Mouse (Mus musculus) G1E (cell line): ENCODE data around the gene Prkca. TPM values are rescaled to one million over a fixed set of nuclear protein-coding genes. Genes with fewer than 3 reads are reported as not detected.

Experiments used
- ATAC-seq: 2 replicates; pipeline ENCODE4 v1.8.0; 2016; ENCODE audit warnings: mild to moderate bottlenecking; ENCODE audit not compliant: insufficient number of reproducible peaks, poor library complexity, low FRiP score, severe bottlenecking; ENCODE audit errors: extremely low read depth
- DNase-seq: peaks from one replicate; pipeline ENCODE4 v3.0.0; 2012; ENCODE audit warnings: low spot score
- H3K27me3 ChIP-seq: 2 replicates; pipeline ENCODE4 v1.6.1; 2012; ENCODE audit warnings: mild to moderate bottlenecking, low read length, inconsistent platforms; ENCODE audit not compliant: insufficient read depth
- H3K36me3 ChIP-seq: replicated peaks from 2 replicates; pipeline ENCODE3; 2012; ENCODE audit warnings: mild to moderate bottlenecking, inconsistent platforms
- H3K4me1 ChIP-seq: 2 replicates; pipeline ENCODE4 v1.6.1; 2012; ENCODE audit warnings: low read depth, low read length, inconsistent platforms, mixed read lengths; ENCODE audit not compliant: insufficient read depth
- H3K4me3 ChIP-seq: 2 replicates; pipeline ENCODE4 v1.5.1; 2012; ENCODE audit warnings: low read depth, mild to moderate bottlenecking, inconsistent platforms, low read length, moderate library complexity, mixed read lengths
- H3K9me3 ChIP-seq: replicated peaks from 2 replicates; pipeline ENCODE4 v1.6.1; 2012; ENCODE audit warnings: inconsistent platforms
- CTCF ChIP-seq: IDR thresholded peaks from 2 replicates; pipeline ENCODE4 v1.5.1; 2012; ENCODE audit warnings: low read depth, low read length, inconsistent platforms, mixed read lengths
- GATA1 ChIP-seq: IDR thresholded peaks from 2 replicates; pipeline ENCODE4 v1.6.1; 2012; ENCODE audit warnings: borderline replicate concordance, low read length, inconsistent platforms, mixed read lengths
- GATA2 ChIP-seq: IDR thresholded peaks from 2 replicates; pipeline ENCODE4 v1.6.1; 2012; ENCODE audit warnings: low read depth, low read length, inconsistent platforms, borderline replicate concordance
- POLR2AphosphoS5 ChIP-seq: IDR thresholded peaks from 2 replicates; pipeline ENCODE4 v1.6.1; 2012; ENCODE audit warnings: low read depth, low read length, inconsistent platforms; ENCODE audit not compliant: insufficient replicate concordance
- TAL1 ChIP-seq: conservative IDR thresholded peaks from 2 replicates; pipeline ENCODE4 v1.6.1; 2012; ENCODE audit warnings: low read depth, low read length, inconsistent platforms, mixed read lengths
- polyA plus RNA-seq: library from polyadenylated mRNA; stranded (reverse); fragments of >175 nt; gene quantifications from 2 replicates; pipeline ENCODE4 v1.2.3, GENCODE M21; 2012
- total RNA-seq, 2 experiments: library from RNA; stranded (forward) in 1 of 2; stranded (reverse) in 1 of 2; fragments of 200-1000 nt in 1 of 2; fragments of >200 nt in 1 of 2; fragmentation: Nextera tagmentation in 1 of 2; gene quantifications; 2 replicates each; pipeline ENCODE4 v1.2.3; 2014 to 2017

Prkca gene
- total and polyA plus RNA-seq, 3 experiments, result 0.11 TPM; not detected in 2

- H3K9me3 ChIP-seq, result peaks cover 20% of the 10 kb centered on the region
- no peak for ATAC-seq
- no peaks in the 10 kb centered on the region for H3K27me3 ChIP-seq
- no peak for TF ChIP-seq GATA2
- no peak for TF ChIP-seq POLR2AphosphoS5
- no peak for TF ChIP-seq GATA1
- TF ChIP-seq CTCF, result no peak
- TF ChIP-seq TAL1, result no peak
- H3K36me3 ChIP-seq, result no peaks in the 10 kb centered on the region
- no peak for DNase-seq
- H3K4me1 ChIP-seq, result no peaks in the 10 kb centered on the region
- H3K4me3 ChIP-seq, result no peak overlapping the region
Observed at GRCm38 (mm10) chr11:108333583-108334379, 9.9 kb downstream of the Prkca start.

- TF ChIP-seq CTCF (no peak), TAL1 (no peak)
- Histone ChIP-seq H3K27me3 (no peaks in the 10 kb centered on the region), H3K36me3 (no peaks in the 10 kb centered on the region), H3K4me3 (no peak overlapping the region), H3K4me1 (no peaks in the 10 kb centered on the region), H3K9me3 (peaks cover 18% of the 10 kb centered on the region)
- no peak for DNase-seq
- ATAC-seq, result no peak
Observed at GRCm38 (mm10) chr11:108333006-108333405, 10.7 kb downstream of the Prkca start.

- H3K9me3 ChIP-seq, result peaks cover 18% of the 10 kb centered on the region
- no peak for TF ChIP-seq GATA2
- TF ChIP-seq CTCF, result no peak
- no peak for TF ChIP-seq POLR2AphosphoS5
- no peak for TF ChIP-seq TAL1
- no peak for TF ChIP-seq GATA1
- DNase-seq (no peak), ATAC-seq (no peak)
- no peaks in the 10 kb centered on the region for H3K4me1 ChIP-seq
- H3K4me3 ChIP-seq, result no peak overlapping the region
- H3K27me3 ChIP-seq, result no peaks in the 10 kb centered on the region
- H3K36me3 ChIP-seq, result no peaks in the 10 kb centered on the region
Observed at GRCm38 (mm10) chr11:108330818-108331217, 12.9 kb downstream of the Prkca start.

GRCm38 (mm10) chr11:108325943-108326342, 17.8 kb downstream of the Prkca start:
- ATAC-seq (no peak), DNase-seq (no peak)
- Histone ChIP-seq H3K36me3 (no peaks in the 10 kb centered on the region), H3K4me3 (no peak overlapping the region), H3K27me3 (no peaks in the 10 kb centered on the region), H3K4me1 (no peaks in the 10 kb centered on the region), H3K9me3 (peaks cover 18% of the 10 kb centered on the region)
- TF ChIP-seq GATA1, result no peak

GRCm38 (mm10) chr11:108322156-108322555, 21.6 kb downstream of the Prkca start:
- peaks cover 23% of the 10 kb centered on the region for H3K9me3 ChIP-seq
- ATAC-seq (no peak), DNase-seq (no peak)
- no peak overlapping the region for H3K4me3 ChIP-seq
- H3K36me3 ChIP-seq, result no peaks in the 10 kb centered on the region
- no peak for TF ChIP-seq POLR2AphosphoS5
- no peak for TF ChIP-seq CTCF
- TF ChIP-seq GATA1, result no peak
- TF ChIP-seq TAL1, result no peak
- TF ChIP-seq GATA2, result no peak
- no peaks in the 10 kb centered on the region for H3K4me1 ChIP-seq
- no peaks in the 10 kb centered on the region for H3K27me3 ChIP-seq

GRCm38 (mm10) chr11:108320561-108320960, 23.2 kb downstream of the Prkca start:
- TF ChIP-seq POLR2AphosphoS5 (no peak), CTCF (no peak), TAL1 (no peak), GATA1 (no peak), GATA2 (no peak)
- Histone ChIP-seq H3K36me3 (no peaks in the 10 kb centered on the region), H3K4me1 (no peaks in the 10 kb centered on the region), H3K27me3 (no peaks in the 10 kb centered on the region), H3K4me3 (no peak overlapping the region), H3K9me3 (peaks cover 28% of the 10 kb centered on the region)
- DNase-seq (no peak), ATAC-seq (no peak)

GRCm38 (mm10) chr11:108319162-108319561, 24.6 kb downstream of the Prkca start:
- no peak for TF ChIP-seq CTCF
- no peak overlapping the region for H3K4me3 ChIP-seq
- no peak for ATAC-seq
- H3K36me3 ChIP-seq, result no peaks in the 10 kb centered on the region
- H3K9me3 ChIP-seq, result peaks cover 31% of the 10 kb centered on the region
- no peaks in the 10 kb centered on the region for H3K4me1 ChIP-seq
- H3K27me3 ChIP-seq, result no peaks in the 10 kb centered on the region
- DNase-seq, result no peak
